Mouse (Mus musculus): ENCODE data around the gene Pofut2.

The Pofut2 gene

GRCm38 (mm10) chr10:77225995-77226688 is 32.9 kb upstream of the Pofut2 start:
- POLR2A ChIA-PET = interaction anchor here in 2 of 4 experiments (0.7 to 2.8 kb wide), 9 partner anchors 9 to 66 kb away, joined by 3 to 13 read pairs (median 4); no protein-coding TSS in a partner anchor

GRCm38 (mm10) chr10:77226691-77227367 is 32.2 kb upstream of the Pofut2 start:
- CTCF ChIA-PET = interaction anchor here (0.6 to 2.1 kb wide), 7 partner anchors 26 to 328 kb away, joined by 3 to 7 read pairs (median 6); partner anchors contain the start of gene Pofut2 (in 1 of the 4)
- POLR2A ChIA-PET = interaction anchor here in 2 of 4 experiments (0.7 to 2.8 kb wide), 5 partner anchors 8 to 67 kb away, joined by 3 to 13 read pairs (median 4); no protein-coding TSS in a partner anchor

More at GRCm38 (mm10) chr10:77225995-77226688, 32.9 kb upstream of the Pofut2 start:
- CTCF ChIA-PET = interaction anchor here (0.5 to 2.1 kb wide), 7 partner anchors 9 to 329 kb away, joined by 3 to 7 read pairs (median 6); partner anchors contain the start of gene Pofut2 (in 1 of the 4)

GRCm38 (mm10) chr10:77227368-77227723 is 31.7 kb upstream of the Pofut2 start:
- CTCF ChIA-PET = interaction anchor here in 2 of 4 experiments (0.6 to 1.2 kb wide), 3 partner anchors 9 to 97 kb away, joined by 3 to 4 read pairs (median 3); no protein-coding TSS in a partner anchor
- POLR2A ChIA-PET = interaction anchor here in 3 of 4 experiments (0.6 to 2.8 kb wide), 4 partner anchors 30 to 35 kb away, joined by 4 to 13 read pairs (median 4); no protein-coding TSS in a partner anchor

DNA sequence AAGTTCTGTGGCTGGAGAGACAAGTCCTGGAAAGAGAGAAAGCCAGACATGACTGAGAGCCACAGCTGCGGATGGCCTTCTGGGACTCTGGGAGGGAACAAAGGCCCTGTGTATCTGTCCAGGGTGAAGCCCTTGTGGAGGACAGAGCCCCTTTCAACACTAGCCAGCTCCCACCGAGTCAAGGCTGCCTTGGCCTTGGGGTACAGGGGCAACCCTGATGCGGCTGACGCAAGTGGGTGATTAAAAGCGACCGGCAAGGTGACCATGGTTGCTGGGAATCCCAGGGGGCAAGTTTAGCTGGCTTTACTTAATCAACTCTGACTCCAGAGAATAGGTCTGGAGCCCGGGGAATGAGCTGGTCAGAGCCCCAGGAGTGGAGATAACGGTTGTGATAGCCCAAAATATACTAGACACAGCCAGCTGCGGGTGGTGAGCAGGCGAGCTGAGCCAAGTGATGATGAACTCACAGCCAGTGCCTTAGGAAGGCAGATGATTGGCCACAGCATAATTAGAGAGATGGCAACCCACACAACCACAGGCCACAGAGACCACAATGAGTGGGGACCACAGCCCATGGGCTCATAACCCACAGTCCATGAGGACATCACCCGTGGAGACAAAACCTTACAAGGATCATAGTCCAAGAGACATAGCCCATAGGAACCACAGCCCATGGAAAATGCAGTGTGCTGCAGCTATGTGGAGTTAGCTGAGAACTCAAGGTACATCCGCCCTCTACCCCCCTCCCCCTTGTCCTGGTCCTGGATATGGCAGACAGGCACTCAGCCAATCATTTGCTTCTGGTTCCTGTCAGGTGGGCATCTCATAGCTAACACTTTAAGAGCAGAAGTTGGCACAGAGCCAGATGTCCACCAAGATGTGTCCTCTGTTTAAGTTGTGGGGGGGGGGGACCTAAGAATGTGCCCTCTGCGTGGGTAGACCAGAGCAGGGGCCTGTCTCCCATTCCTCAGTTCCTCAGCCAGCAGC is 29.1 kb upstream of the Pofut2 start:
- POLR2A ChIA-PET = interaction anchor here in 2 of 4 experiments (0.6 to 1.3 kb wide), 4 partner anchors 9 to 331 kb away, joined by 3 to 9 read pairs (median 4); no protein-coding TSS in a partner anchor
- CTCF ChIA-PET = interaction anchor here in 3 of 4 experiments (0.6 to 1.9 kb wide), 4 partner anchors 13 to 99 kb away, joined by 3 to 6 read pairs (median 3); no protein-coding TSS in a partner anchor

GRCm38 (mm10) chr10:77231861-77232755 is 26.9 kb upstream of the Pofut2 start:
- ChIA-PET CTCF (no interaction called here), POLR2A (interaction anchor here in 2 of 4 experiments (0.6 to 1.0 kb wide), 3 partner anchors 31 to 95 kb away, joined by 3 read pairs; no protein-coding TSS in a partner anchor)

DNA sequence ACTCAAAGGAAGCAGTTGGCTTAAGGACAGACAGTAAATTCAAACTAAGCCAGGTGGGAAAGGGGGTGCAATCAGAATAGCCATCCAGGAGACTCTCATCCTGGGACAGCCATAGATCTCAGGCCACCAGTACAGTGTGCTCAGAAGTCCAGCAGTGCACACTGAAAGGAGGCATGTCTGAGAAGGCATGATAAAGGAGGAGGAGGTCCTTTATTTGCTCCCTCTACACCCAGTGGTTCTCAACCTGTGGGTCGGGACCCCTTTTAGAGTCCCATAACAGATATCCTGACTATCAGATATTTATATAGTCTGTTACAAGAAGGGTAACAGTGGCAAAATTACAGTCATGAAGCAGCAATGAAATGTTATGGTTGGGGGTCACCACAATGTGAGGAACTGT is 25.8 kb upstream of the Pofut2 start:
- ChIA-PET POLR2A (no interaction called here), CTCF (interaction anchor here in 2 of 4 experiments (0.5 to 2.4 kb wide), 2 partner anchors 102 to 135 kb away, joined by 3 to 18 read pairs; no protein-coding TSS in a partner anchor)

GRCm38 (mm10) chr10:77234991-77235616 is 23.9 kb upstream of the Pofut2 start:
- ChIA-PET CTCF (interaction anchor here (0.7 to 2.4 kb wide), 7 partner anchors 9 to 105 kb away, joined by 3 to 18 read pairs (median 4); no protein-coding TSS in a partner anchor), POLR2A (interaction anchor here (0.6 to 2.5 kb wide), 21 partner anchors 9 to 843 kb away, joined by 3 to 21 read pairs (median 4); partner anchors contain the start of genes Pofut2 (in 2 of the 4) and Col18a1 (in 1 of the 4))

DNA sequence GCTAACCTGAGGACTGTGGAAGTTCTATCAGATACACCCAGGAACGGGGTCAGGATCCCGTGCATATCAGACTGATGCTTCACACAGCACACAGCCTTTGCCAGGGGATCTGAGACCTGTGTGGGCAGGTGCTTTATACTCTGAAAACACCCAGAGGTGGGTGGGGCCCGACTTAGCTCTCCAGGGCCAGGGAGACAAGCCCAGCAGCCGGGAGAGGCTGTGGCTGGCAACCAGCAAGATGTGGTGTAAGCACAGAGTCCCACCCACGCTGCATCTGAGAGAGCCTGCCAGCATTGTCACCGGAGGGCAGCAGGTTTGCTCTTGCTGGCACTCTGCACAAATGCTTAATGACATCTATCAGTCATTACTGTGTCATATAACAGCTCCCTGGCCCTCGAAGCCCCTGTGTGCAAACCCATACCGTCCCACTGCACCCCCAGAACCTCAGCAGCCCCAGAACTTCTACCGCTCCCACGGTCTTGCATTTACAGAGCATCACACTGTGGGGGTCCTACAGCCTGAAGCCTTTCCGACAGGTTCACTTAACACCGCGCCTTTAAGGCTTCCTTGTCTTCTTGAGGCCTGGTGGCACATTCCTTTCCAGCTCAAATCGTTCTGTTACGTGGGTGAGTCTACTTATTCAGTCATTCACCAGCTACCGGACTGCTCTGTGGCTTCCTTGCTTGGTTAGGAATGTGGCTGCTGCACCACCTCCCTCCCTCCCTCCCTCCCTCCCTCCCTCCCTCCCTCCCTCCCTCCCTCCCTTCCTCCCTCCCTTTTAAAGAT is 21.0 kb upstream of the Pofut2 start:
- POLR2A ChIA-PET = interaction anchor here in 3 of 4 experiments (0.6 to 1.1 kb wide), 4 partner anchors 36 to 1672 kb away, joined by 3 to 9 read pairs (median 4); no protein-coding TSS in a partner anchor
- CTCF ChIA-PET = interaction anchor here in 1 of 4 experiments (0.6 to 0.9 kb wide), 2 partner anchors 21 to 107 kb away, joined by 3 to 4 read pairs; partner anchors contain the start of gene Pofut2

DNA sequence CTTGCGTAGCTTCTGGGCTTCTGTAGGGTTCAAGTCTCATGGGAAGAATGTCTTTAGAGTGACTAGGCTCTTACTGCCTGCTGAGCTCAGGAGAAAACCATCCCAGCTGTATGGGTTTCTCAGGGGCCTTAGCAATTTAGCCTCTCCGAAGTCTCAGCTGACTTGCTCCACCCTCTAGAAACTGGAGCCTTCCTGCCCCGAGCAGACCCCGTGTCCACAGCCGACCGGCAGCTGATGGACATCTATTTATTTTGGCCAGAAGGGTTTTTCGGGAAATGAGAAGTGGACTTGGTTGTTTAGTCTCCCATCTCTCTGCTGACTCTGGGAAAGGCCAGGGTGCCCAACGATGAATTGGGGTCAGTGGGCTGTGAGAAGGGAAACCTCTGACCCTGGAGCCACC is 18.3 kb upstream of the Pofut2 start:
- POLR2A ChIA-PET = interaction anchor here in 1 of 4 experiments (1.0 to 1.3 kb wide), 2 partner anchors 11 to 124 kb away, joined by 3 read pairs; no protein-coding TSS in a partner anchor
- CTCF ChIA-PET = no interaction called here

DNA sequence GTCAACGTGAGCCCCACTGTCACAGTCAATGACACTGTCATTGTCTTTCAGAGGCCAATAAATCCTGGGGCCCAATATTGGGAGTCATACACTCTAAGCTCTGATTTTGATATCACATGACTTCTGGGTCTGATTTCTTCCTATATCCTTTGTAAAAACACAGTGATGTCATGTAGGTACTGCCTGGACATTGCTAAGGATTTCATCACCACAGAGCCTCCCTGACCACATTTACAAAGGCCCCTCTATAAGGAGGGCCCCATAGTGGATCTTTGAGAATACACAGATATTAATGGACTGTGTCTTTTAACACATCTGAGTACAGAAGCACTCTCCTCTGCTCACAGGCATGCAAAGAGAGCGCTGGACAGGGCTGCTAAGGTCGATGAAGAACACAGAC is 16.6 kb upstream of the Pofut2 start:
- ChIA-PET CTCF (interaction anchor here in 1 of 4 experiments (0.6 to 1.1 kb wide), 2 partner anchors 8 to 112 kb away, joined by 3 read pairs; no protein-coding TSS in a partner anchor), POLR2A (no interaction called here)

- ChIA-PET POLR2A (no interaction called here), CTCF (interaction anchor here in 2 of 4 experiments (0.6 to 2.7 kb wide), 5 partner anchors 8 to 981 kb away, joined by 3 to 8 read pairs (median 3); no protein-coding TSS in a partner anchor)
Measured at GRCm38 (mm10) chr10:77242871-77243270, 16.1 kb upstream of the Pofut2 start.

DNA sequence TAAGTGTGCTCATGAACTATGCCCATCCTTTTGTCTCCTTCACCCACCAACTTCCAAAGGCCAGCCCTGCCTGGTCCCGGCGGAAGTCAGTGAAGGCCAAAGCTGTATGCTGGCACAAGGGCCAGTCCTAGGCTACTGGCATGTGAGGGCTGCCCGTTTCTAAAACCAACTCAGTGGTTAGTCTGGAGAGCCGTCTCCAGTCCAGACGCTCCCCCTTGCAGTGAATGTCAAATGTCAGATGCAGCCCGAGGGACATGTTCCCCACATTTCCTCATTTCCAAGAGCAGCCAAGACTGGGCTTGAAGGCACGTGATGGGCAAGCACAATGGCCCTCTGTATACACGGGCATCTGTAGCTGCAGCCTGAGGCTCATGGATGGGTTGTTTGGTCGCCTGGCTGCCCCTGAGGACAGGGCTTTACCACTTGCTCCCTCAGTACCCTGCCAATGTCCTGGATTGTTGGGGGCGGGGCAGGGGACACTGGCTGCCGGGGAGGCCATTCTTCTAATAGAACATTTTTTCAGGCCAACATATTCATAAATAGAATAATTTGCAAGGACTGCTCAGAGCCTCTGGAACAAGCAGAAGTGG is 15.4 kb upstream of the Pofut2 start:
- POLR2A ChIA-PET = no interaction called here
- CTCF ChIA-PET = interaction anchor here in 2 of 4 experiments (1.1 to 2.7 kb wide), 2 partner anchors 113 kb away, joined by 3 to 8 read pairs; no protein-coding TSS in a partner anchor

DNA sequence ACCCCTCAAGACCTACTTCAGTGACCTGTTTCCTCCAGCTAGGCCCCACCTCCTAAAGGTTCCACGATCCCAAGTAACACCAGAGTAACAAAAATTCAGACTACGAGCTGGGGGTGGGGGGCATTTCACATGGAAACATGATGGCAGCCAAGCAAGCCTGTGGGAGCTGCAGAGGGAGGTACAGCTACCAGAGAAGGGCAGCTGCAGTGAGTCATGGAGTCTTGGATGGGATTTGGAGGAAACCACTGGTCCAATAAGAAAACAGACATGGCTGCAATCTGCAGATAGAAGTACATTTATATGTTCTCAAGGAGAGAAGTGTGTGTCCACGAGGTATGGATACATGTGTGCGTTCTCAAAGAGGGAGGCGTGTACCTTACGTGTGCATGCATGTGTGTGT is 14.2 kb upstream of the Pofut2 start:
- ChIA-PET CTCF (interaction anchor here in 3 of 4 experiments (0.6 to 2.7 kb wide), 3 partner anchors 114 to 304 kb away, joined by 4 to 8 read pairs (median 8); no protein-coding TSS in a partner anchor), POLR2A (interaction anchor here in 2 of 4 experiments (0.5 to 0.9 kb wide), 2 partner anchors 80 to 114 kb away, joined by 3 to 4 read pairs; no protein-coding TSS in a partner anchor)

GRCm38 (mm10) chr10:77247048-77247447 is 12.0 kb upstream of the Pofut2 start:
- ChIA-PET CTCF (interaction anchor here in 2 of 4 experiments (2.2 to 3.2 kb wide), 2 partner anchors 116 kb away, joined by 16 read pairs; no protein-coding TSS in a partner anchor), POLR2A (interaction anchor here in 3 of 4 experiments (0.5 to 1.6 kb wide), 6 partner anchors 11 to 116 kb away, joined by 3 to 9 read pairs (median 3); partner anchors contain the start of gene Pofut2 (in 2 of the 3))

DNA sequence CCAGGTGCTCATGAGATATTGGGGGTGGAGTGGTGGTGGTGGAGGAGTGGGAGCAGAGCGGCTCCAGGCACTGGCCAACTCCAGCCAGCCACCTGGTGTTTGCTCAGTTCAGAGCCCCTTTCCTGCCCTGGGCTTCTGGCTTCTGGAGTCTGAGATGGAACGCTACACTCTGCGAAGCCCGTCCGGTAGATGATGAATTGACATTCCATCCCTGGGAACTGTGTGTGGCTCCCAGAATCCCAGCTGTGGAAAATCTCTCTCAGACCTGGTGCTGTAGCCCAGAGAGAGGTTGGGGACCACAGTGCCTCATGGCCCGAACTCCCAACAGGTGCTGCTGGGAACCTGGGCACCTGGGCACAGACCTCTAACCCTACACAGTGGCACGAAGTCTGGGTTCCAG is 11.3 kb upstream of the Pofut2 start:
- ChIA-PET CTCF (interaction anchor here in 2 of 4 experiments (1.4 to 3.2 kb wide), 3 partner anchors 114 to 117 kb away, joined by 3 to 16 read pairs (median 16); no protein-coding TSS in a partner anchor), POLR2A (interaction anchor here in 2 of 4 experiments (0.9 to 1.6 kb wide), 3 partner anchors 11 to 117 kb away, joined by 3 to 9 read pairs (median 3); partner anchors contain the start of gene Pofut2 (in 1 of the 2))

All from embryonic stem cell, embryonic (primary cell).